Mouse (Mus musculus) left cerebral cortex, adult 11 months (tissue): ENCODE data around the gene Pagr1a.
A peak's percentile ranks its signal among the peaks of the same experiment; 100 is the strongest.

Experiments
- DNase-seq: peaks from one replicate; pipeline ENCODE4 v3.0.0; 2022; ENCODE audit warnings: low spot score

The Pagr1a gene

GRCm38 (mm10) chr7:127003620-127004019, 13.5 kb downstream of the Pagr1a start:
- DNase-seq = no peak

GRCm38 (mm10) chr7:126999568-126999967, 17.6 kb downstream of the Pagr1a start:
- no peak for DNase-seq

- DNase-seq = no peak
Observed at GRCm38 (mm10) chr7:126996449-126996848, 20.7 kb downstream of the Pagr1a start.

- DNase-seq = no peak
Observed at GRCm38 (mm10) chr7:126988816-126989215, 28.3 kb downstream of the Pagr1a start.

GRCm38 (mm10) chr7:126986319-126986718, 30.8 kb downstream of the Pagr1a start:
- no peak for DNase-seq

- DNase-seq = no peak
Observed at GRCm38 (mm10) chr7:126984667-126985444, 32.3 kb downstream of the Pagr1a start.

GRCm38 (mm10) chr7:126983113-126983512, 34.0 kb downstream of the Pagr1a start:
- DNase-seq = no peak

GRCm38 (mm10) chr7:126982054-126982453, 35.1 kb downstream of the Pagr1a start:
- DNase-seq = no peak

GRCm38 (mm10) chr7:126981601-126982000, 35.6 kb downstream of the Pagr1a start:
- no peak for DNase-seq

GRCm38 (mm10) chr7:126978841-126979240, 38.3 kb downstream of the Pagr1a start:
- DNase-seq = no peak

GRCm38 (mm10) chr7:126976878-126977459, 40.2 kb downstream of the Pagr1a start:
- no peak for DNase-seq

- DNase-seq = peak; percentile 93
Observed at GRCm38 (mm10) chr7:126975950-126976866, 40.9 kb downstream of the Pagr1a start, which contains the start of gene Cdiptos. Cdiptos (minus strand) TSS chr7:126976098.

GRCm38 (mm10) chr7:126975893-126975949, 41.4 kb downstream of the Pagr1a start, which contains the start of gene Cdipt:
Cdipt (plus strand) TSS chr7:126975914.
- no peak for DNase-seq

- no peak for DNase-seq
Observed at GRCm38 (mm10) chr7:126975493-126975892, 41.7 kb downstream of the Pagr1a start.

- no peak for DNase-seq
Observed at GRCm38 (mm10) chr7:126967361-126967760, 49.8 kb downstream of the Pagr1a start.

GRCm38 (mm10) chr7:126965568-126965967, 51.6 kb downstream of the Pagr1a start:
- no peak for DNase-seq
